Mouse (Mus musculus) G1E (cell line): ENCODE measurements around the gene Ccdc159. TPM values are rescaled to one million over a fixed set of nuclear protein-coding genes. Genes with fewer than 3 reads are reported as not detected.
A peak's percentile ranks its signal among the peaks of the same experiment; 100 is the strongest.

Experiments
- ATAC-seq: 2 replicates; pipeline ENCODE4 v1.8.0; 2016; ENCODE audit warnings: mild to moderate bottlenecking; ENCODE audit not compliant: insufficient number of reproducible peaks, poor library complexity, low FRiP score, severe bottlenecking; ENCODE audit errors: extremely low read depth
- DNase-seq: peaks from one replicate; pipeline ENCODE4 v3.0.0; 2012; ENCODE audit warnings: low spot score
- H3K27me3 ChIP-seq: 2 replicates; pipeline ENCODE4 v1.6.1; 2012; ENCODE audit warnings: mild to moderate bottlenecking, low read length, inconsistent platforms; ENCODE audit not compliant: insufficient read depth
- H3K36me3 ChIP-seq: replicated peaks from 2 replicates; pipeline ENCODE3; 2012; ENCODE audit warnings: mild to moderate bottlenecking, inconsistent platforms
- H3K4me1 ChIP-seq: 2 replicates; pipeline ENCODE4 v1.6.1; 2012; ENCODE audit warnings: low read depth, low read length, inconsistent platforms, mixed read lengths; ENCODE audit not compliant: insufficient read depth
- H3K4me3 ChIP-seq: 2 replicates; pipeline ENCODE4 v1.5.1; 2012; ENCODE audit warnings: low read depth, mild to moderate bottlenecking, inconsistent platforms, low read length, moderate library complexity, mixed read lengths
- H3K9me3 ChIP-seq: replicated peaks from 2 replicates; pipeline ENCODE4 v1.6.1; 2012; ENCODE audit warnings: inconsistent platforms
- CTCF ChIP-seq: IDR thresholded peaks from 2 replicates; pipeline ENCODE4 v1.5.1; 2012; ENCODE audit warnings: low read depth, low read length, inconsistent platforms, mixed read lengths
- GATA1 ChIP-seq: IDR thresholded peaks from 2 replicates; pipeline ENCODE4 v1.6.1; 2012; ENCODE audit warnings: borderline replicate concordance, low read length, inconsistent platforms, mixed read lengths
- GATA2 ChIP-seq: IDR thresholded peaks from 2 replicates; pipeline ENCODE4 v1.6.1; 2012; ENCODE audit warnings: low read depth, low read length, inconsistent platforms, borderline replicate concordance
- POLR2AphosphoS5 ChIP-seq: IDR thresholded peaks from 2 replicates; pipeline ENCODE4 v1.6.1; 2012; ENCODE audit warnings: low read depth, low read length, inconsistent platforms; ENCODE audit not compliant: insufficient replicate concordance
- TAL1 ChIP-seq: conservative IDR thresholded peaks from 2 replicates; pipeline ENCODE4 v1.6.1; 2012; ENCODE audit warnings: low read depth, low read length, inconsistent platforms, mixed read lengths
- polyA plus RNA-seq: library from polyadenylated mRNA; stranded (reverse); fragments of >175 nt; gene quantifications from 2 replicates; pipeline ENCODE4 v1.2.3, GENCODE M21; 2012
- total RNA-seq, 2 experiments: library from RNA; stranded (forward) in 1 of 2; stranded (reverse) in 1 of 2; fragments of 200-1000 nt in 1 of 2; fragments of >200 nt in 1 of 2; fragmentation: Nextera tagmentation in 1 of 2; gene quantifications; 2 replicates each; pipeline ENCODE4 v1.2.3; 2014 to 2017

Gene Ccdc159
- total and polyA plus RNA-seq, 3 experiments, result 0.21 to 3.8 (median 0.98) TPM

DNA sequence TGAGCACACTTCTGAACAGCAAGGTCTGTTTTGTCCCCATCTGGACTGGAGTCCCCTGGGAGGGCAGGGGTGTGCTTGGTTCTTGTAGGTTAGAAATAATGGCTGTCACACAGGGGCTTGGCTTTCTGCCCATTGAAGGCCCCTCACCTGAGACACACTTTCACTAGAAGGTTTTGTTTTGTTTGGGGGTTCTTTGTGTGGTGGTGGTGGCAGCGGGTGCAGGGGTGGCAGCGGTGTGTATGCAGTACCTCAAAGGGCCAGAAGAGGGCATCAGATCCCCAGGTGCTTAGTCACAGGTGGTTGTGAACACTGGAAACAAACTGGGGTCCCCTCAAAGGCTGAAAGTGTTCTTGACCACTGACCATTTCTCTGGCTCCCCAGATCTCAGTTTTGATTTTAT, 50.7 kb downstream of the Ccdc159 start:
- H3K36me3 ChIP-seq, result no peaks in the 10 kb centered on the region
- no peak for ATAC-seq
- H3K9me3 ChIP-seq, result no peaks in the 10 kb centered on the region
- no peaks in the 10 kb centered on the region; the same call in 1 of the 2 replicates for H3K4me1 ChIP-seq
- peaks cover 26% of the 10 kb centered on the region for H3K27me3 ChIP-seq
- peak; percentile 79 for TF ChIP-seq CTCF
- TF ChIP-seq POLR2AphosphoS5, result no peak
- no peak for TF ChIP-seq GATA2
- no peak for TF ChIP-seq GATA1
- peak; percentile 43 for DNase-seq
- H3K4me3 ChIP-seq, result no peak overlapping the region

DNA sequence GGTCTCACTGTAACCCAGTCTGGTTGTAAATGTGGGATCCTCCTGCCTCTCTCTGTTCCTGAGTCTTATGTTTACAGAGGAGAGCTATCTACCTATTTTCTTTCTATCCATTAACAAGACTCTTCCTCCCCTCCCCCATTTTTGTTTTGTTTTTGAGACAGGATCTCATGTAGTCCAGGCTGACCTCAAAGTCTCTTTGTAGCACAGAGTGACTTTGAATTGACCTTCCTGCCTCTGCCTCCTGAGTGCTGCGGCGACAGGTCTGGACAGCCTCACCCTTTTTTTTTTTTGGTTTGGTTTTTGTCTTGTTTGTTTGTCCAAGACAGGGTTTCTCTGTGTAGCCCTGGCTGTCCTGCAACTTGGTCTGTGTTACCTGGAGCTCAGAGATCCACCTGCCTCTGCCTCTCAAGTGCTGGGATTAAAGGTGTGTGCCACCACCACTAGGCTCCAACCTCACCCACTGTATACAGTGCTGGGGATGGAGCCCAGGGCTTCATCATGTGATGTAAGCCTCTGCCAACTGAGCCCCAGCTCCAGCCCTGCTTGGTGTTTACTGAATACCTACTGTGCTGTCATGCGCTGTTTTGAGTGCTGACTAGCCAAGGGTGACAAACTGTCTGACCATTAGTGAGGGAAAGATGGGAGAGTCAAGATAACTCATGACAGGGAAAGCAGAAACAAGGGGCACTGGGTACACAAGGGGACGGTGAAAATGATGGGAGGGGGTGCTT, 51.3 kb downstream of the Ccdc159 start:
- H3K4me1 ChIP-seq, result no peaks in the 10 kb centered on the region; the same call in 1 of the 2 replicates
- DNase-seq, result no peak
- no peaks in the 10 kb centered on the region for H3K36me3 ChIP-seq
- no peak overlapping the region for H3K4me3 ChIP-seq
- no peak for TF ChIP-seq GATA2
- TF ChIP-seq CTCF, result no peak
- TF ChIP-seq GATA1, result no peak
- no peak for TF ChIP-seq POLR2AphosphoS5
- no peak for TF ChIP-seq TAL1
- peaks cover 29% of the 10 kb centered on the region for H3K27me3 ChIP-seq
- no peak for ATAC-seq
- H3K9me3 ChIP-seq, result no peaks in the 10 kb centered on the region

DNA sequence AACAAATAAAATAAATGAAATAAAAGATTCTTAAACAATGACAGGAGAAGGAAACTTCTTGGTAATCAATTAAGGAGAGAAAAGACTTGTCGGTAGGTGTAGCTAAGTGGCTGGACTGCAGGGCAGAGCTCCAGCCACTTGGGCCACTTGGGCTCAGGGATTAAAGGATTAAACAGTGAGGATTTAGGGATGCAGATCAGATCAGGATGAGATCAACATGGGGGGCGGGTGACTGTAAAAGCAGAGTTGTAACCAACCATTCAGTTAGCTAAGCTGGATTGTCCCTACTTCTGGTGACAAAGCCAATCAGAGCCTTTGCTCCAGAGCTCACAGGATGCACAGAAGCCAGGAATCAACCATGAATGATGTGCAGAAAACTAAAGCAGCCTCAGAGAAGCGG, 56.6 kb downstream of the Ccdc159 start:
- no peak for DNase-seq
- no peak for TF ChIP-seq CTCF
- no peak for TF ChIP-seq POLR2AphosphoS5
- TF ChIP-seq GATA1, result no peak
- no peak for TF ChIP-seq TAL1
- no peak for TF ChIP-seq GATA2
- H3K9me3 ChIP-seq, result no peaks in the 10 kb centered on the region
- no peaks in the 10 kb centered on the region; the same call in 1 of the 2 replicates for H3K4me1 ChIP-seq
- no peak overlapping the region for H3K4me3 ChIP-seq
- no peaks in the 10 kb centered on the region for H3K36me3 ChIP-seq
- H3K27me3 ChIP-seq, result peaks cover 56% of the 10 kb centered on the region
- no peak for ATAC-seq

Other genes starting within 250 kb of the Ccdc159 start
Only the 20 nearest of the 21 such genes appear.
- 17.4 and 21.9 TPM in 2 replicates for gene Ldlr, start 204.0 kb upstream of the Ccdc159 start, total RNA-seq (2014; fragmentation: Nextera tagmentation)
- gene Ldlr, start 204.0 kb upstream of the Ccdc159 start, total RNA-seq (2017), result 52.1 and 55.9 TPM in 2 replicates
- 27.8 and 37.5 TPM in 2 replicates for gene Ldlr, start 204.0 kb upstream of the Ccdc159 start, polyA plus RNA-seq
- gene Spc24, start 167.2 kb upstream of the Ccdc159 start, total RNA-seq (2014; fragmentation: Nextera tagmentation), result 49.8 and 61.5 TPM in 2 replicates
- gene Spc24, start 167.2 kb upstream of the Ccdc159 start, total RNA-seq (2017), result 91.2 and 126 TPM in 2 replicates
- gene Spc24, start 167.2 kb upstream of the Ccdc159 start, polyA plus RNA-seq, result 116 and 128 TPM in 2 replicates
- gene Kank2, start 128.7 kb upstream of the Ccdc159 start, total RNA-seq (2014; fragmentation: Nextera tagmentation), result not detected in 2 replicates
- gene Kank2, start 128.7 kb upstream of the Ccdc159 start, total RNA-seq (2017), result under 0.01 TPM in 2 replicates
- not detected in 2 replicates for gene Kank2, start 128.7 kb upstream of the Ccdc159 start, polyA plus RNA-seq
- gene Angptl8, start 92.0 kb upstream of the Ccdc159 start, total RNA-seq (2014; fragmentation: Nextera tagmentation), result not detected in 2 replicates
- gene Angptl8, start 92.0 kb upstream of the Ccdc159 start, total RNA-seq (2017), result not detected in 2 replicates
- gene Angptl8, start 92.0 kb upstream of the Ccdc159 start, polyA plus RNA-seq, result not detected in 2 replicates
- gene Dock6, start 74.8 kb upstream of the Ccdc159 start, total RNA-seq (2014; fragmentation: Nextera tagmentation), result 12.7 and 16.8 TPM in 2 replicates
- gene Dock6, start 74.8 kb upstream of the Ccdc159 start, total RNA-seq (2017), result 3.7 and 3.9 TPM in 2 replicates
- gene Dock6, start 74.8 kb upstream of the Ccdc159 start, polyA plus RNA-seq, result 11.3 and 11.6 TPM in 2 replicates
- 3.7 and 6.8 TPM in 2 replicates for gene Rab3d, start 9.3 kb upstream of the Ccdc159 start, total RNA-seq (2014; fragmentation: Nextera tagmentation)
- gene Rab3d, start 9.3 kb upstream of the Ccdc159 start, total RNA-seq (2017), result 7.0 TPM in 2 replicates
- gene Rab3d, start 9.3 kb upstream of the Ccdc159 start, polyA plus RNA-seq, result 4.9 and 8.5 TPM in 2 replicates
- 12.8 and 17.6 TPM in 2 replicates for gene Tmem205, start 85 bp downstream of the Ccdc159 start, total RNA-seq (2014; fragmentation: Nextera tagmentation)
- gene Tmem205, start 85 bp downstream of the Ccdc159 start, total RNA-seq (2017), result 9.0 and 17.1 TPM in 2 replicates
- 11.3 and 15.9 TPM in 2 replicates for gene Tmem205, start 85 bp downstream of the Ccdc159 start, polyA plus RNA-seq
- gene Plppr2, start 9.6 kb downstream of the Ccdc159 start, total RNA-seq (2014; fragmentation: Nextera tagmentation), result 1.6 and 5.3 TPM in 2 replicates
- 0.41 and 0.44 TPM in 2 replicates for gene Plppr2, start 9.6 kb downstream of the Ccdc159 start, total RNA-seq (2017)
- 5.8 and 7.6 TPM in 2 replicates for gene Plppr2, start 9.6 kb downstream of the Ccdc159 start, polyA plus RNA-seq
- 11.8 and 12.4 TPM in 2 replicates for gene Swsap1, start 28.3 kb downstream of the Ccdc159 start, total RNA-seq (2014; fragmentation: Nextera tagmentation)
- 10.9 and 12.8 TPM in 2 replicates for gene Swsap1, start 28.3 kb downstream of the Ccdc159 start, total RNA-seq (2017)
- gene Swsap1, start 28.3 kb downstream of the Ccdc159 start, polyA plus RNA-seq, result 12.6 and 14.5 TPM in 2 replicates
- gene Epor, start 36.0 kb downstream of the Ccdc159 start, total RNA-seq (2014; fragmentation: Nextera tagmentation), result 35.5 and 49.7 TPM in 2 replicates
- gene Epor, start 36.0 kb downstream of the Ccdc159 start, total RNA-seq (2017), result 14.4 and 21.9 TPM in 2 replicates
- 125 and 135 TPM in 2 replicates for gene Epor, start 36.0 kb downstream of the Ccdc159 start, polyA plus RNA-seq
- gene Rgl3, start 62.0 kb downstream of the Ccdc159 start, total RNA-seq (2014; fragmentation: Nextera tagmentation), result not detected in 2 replicates
- gene Rgl3, start 62.0 kb downstream of the Ccdc159 start, total RNA-seq (2017), result 0.05 TPM in 1 of 2 replicates, not detected in the other
- not detected in 2 replicates for gene Rgl3, start 62.0 kb downstream of the Ccdc159 start, polyA plus RNA-seq
- gene Ccdc151, start 75.2 kb downstream of the Ccdc159 start, total RNA-seq (2014; fragmentation: Nextera tagmentation), result not detected in 2 replicates
- 0.22 TPM in 1 of 2 replicates, not detected in the other for gene Ccdc151, start 75.2 kb downstream of the Ccdc159 start, total RNA-seq (2017)
- gene Ccdc151, start 75.2 kb downstream of the Ccdc159 start, polyA plus RNA-seq, result 0.07 and 0.08 TPM in 2 replicates
- gene Prkcsh, start 75.3 kb downstream of the Ccdc159 start, total RNA-seq (2014; fragmentation: Nextera tagmentation), result 55.3 and 65.0 TPM in 2 replicates
- gene Prkcsh, start 75.3 kb downstream of the Ccdc159 start, total RNA-seq (2017), result 115 and 116 TPM in 2 replicates
- 159 and 167 TPM in 2 replicates for gene Prkcsh, start 75.3 kb downstream of the Ccdc159 start, polyA plus RNA-seq
- not detected in 2 replicates for gene Elavl3, start 124.6 kb downstream of the Ccdc159 start, total RNA-seq (2014; fragmentation: Nextera tagmentation)
- 0.05 and 0.06 TPM in 2 replicates for gene Elavl3, start 124.6 kb downstream of the Ccdc159 start, total RNA-seq (2017)
- 0.01 TPM in 1 of 2 replicates, not detected in the other for gene Elavl3, start 124.6 kb downstream of the Ccdc159 start, polyA plus RNA-seq
- not detected in 2 replicates for gene Gm49318, start 143.8 kb downstream of the Ccdc159 start, total RNA-seq (2014; fragmentation: Nextera tagmentation)
- gene Gm49318, start 143.8 kb downstream of the Ccdc159 start, total RNA-seq (2017), result not detected in 2 replicates
- gene Gm49318, start 143.8 kb downstream of the Ccdc159 start, polyA plus RNA-seq, result not detected in 2 replicates
- 7.3 and 10.5 TPM in 2 replicates for gene Zfp653, start 143.9 kb downstream of the Ccdc159 start, total RNA-seq (2014; fragmentation: Nextera tagmentation)
- 9.1 and 11.3 TPM in 2 replicates for gene Zfp653, start 143.9 kb downstream of the Ccdc159 start, total RNA-seq (2017)
- 19.0 and 22.4 TPM in 2 replicates for gene Zfp653, start 143.9 kb downstream of the Ccdc159 start, polyA plus RNA-seq
- gene Ecsit, start 158.0 kb downstream of the Ccdc159 start, total RNA-seq (2014; fragmentation: Nextera tagmentation), result 18.2 and 25.4 TPM in 2 replicates
- 24.0 and 28.5 TPM in 2 replicates for gene Ecsit, start 158.0 kb downstream of the Ccdc159 start, total RNA-seq (2017)
- 33.2 and 43.2 TPM in 2 replicates for gene Ecsit, start 158.0 kb downstream of the Ccdc159 start, polyA plus RNA-seq
- gene Cnn1, start 171.7 kb downstream of the Ccdc159 start, total RNA-seq (2014; fragmentation: Nextera tagmentation), result not detected in 2 replicates
- gene Cnn1, start 171.7 kb downstream of the Ccdc159 start, total RNA-seq (2017), result 0.05 and 0.17 TPM in 2 replicates
- gene Cnn1, start 171.7 kb downstream of the Ccdc159 start, polyA plus RNA-seq, result not detected in 2 replicates
- 88.3 and 119 TPM in 2 replicates for gene Elof1, start 189.7 kb downstream of the Ccdc159 start, total RNA-seq (2014; fragmentation: Nextera tagmentation)
- 66.7 and 86.0 TPM in 2 replicates for gene Elof1, start 189.7 kb downstream of the Ccdc159 start, total RNA-seq (2017)
- gene Elof1, start 189.7 kb downstream of the Ccdc159 start, polyA plus RNA-seq, result 90.8 and 98.4 TPM in 2 replicates
- gene Acp5, start 208.2 kb downstream of the Ccdc159 start, total RNA-seq (2014; fragmentation: Nextera tagmentation), result 17.1 and 24.2 TPM in 2 replicates
- 10.3 and 13.0 TPM in 2 replicates for gene Acp5, start 208.2 kb downstream of the Ccdc159 start, total RNA-seq (2017)
- gene Acp5, start 208.2 kb downstream of the Ccdc159 start, polyA plus RNA-seq, result 27.6 and 28.5 TPM in 2 replicates